Mouse (Mus musculus): ENCODE measurements around the gene Bcl2l10. TPM values are rescaled to one million over a fixed set of nuclear protein-coding genes. Genes with fewer than 3 reads are reported as not detected.
A peak's percentile ranks its signal among the peaks of the same experiment; 100 is the strongest.
"Not testable (repeated sequence)": the region's sequence is repeated elsewhere in the genome, so short reads cannot be mapped to it uniquely, and the experiment has no call there.

Bcl2l10 gene
- polyA plus RNA-seq, 1 experiment from 2014 or later: not detected

DNA sequence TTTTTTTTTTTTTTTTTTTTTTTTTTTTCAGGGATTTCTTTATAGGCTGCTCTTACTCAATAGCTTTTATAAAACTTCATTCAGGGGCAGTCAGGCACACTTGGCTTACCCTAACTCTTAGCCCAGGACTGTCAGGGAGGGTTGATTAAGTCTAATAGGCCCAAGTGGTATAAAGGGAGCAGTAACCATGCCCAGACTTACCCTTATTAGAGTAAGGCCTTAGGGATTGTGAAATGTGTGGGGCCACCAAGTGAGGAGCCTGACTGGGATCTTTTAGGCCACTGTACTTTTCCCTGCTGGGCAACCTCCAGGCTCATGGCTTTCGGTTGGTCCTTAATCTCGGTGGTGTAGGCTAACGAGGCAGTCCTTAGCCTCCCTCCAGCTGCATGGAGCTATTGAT, 1.1 kb downstream of the Bcl2l10 start:
- 70% methylated on average over 3 of the region's 3 CpGs for WGBS
- ATAC-seq (ENCODE audit: insufficient number of reproducible peaks, insufficient read depth, low FRiP score, low TSS enrichment): no peak

DNA sequence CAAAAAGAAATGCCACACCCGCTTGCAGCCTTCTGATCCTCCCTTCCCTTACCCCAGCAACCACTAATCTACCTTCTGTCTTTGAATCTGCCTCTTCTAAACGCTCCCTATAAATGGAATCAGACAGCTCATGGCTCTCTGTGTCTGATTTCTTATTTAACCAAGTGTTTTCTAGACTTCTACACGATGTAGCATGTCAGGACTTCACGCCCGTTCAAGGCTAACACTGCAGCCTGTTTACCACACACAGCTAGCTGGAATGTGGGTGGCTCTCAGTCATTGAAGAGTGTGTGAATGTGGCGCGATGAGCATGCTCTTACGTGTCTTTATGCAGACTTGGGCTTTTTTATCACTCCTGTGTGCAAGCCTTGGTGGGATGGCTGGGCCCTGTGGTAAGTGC, 5.5 kb downstream of the Bcl2l10 start:
- Histone ChIP-seq H3K9me3 (no peaks in the 10 kb centered on the region), H3K9ac (no peak overlapping the region), H3K27me3 (no peaks in the 10 kb centered on the region), H3K27ac (no peak overlapping the region), H3K4me3 (no peak overlapping the region), H3K36me3 (no peaks in the 10 kb centered on the region), H3K4me2 (replicated peaks) (no peak overlapping the region), H3K4me1 (no peaks in the 10 kb centered on the region)
- ATAC-seq (ENCODE audit: insufficient number of reproducible peaks, insufficient read depth, low FRiP score, low TSS enrichment): 0 out of 2 replicates have a peak, but pooled peaks have one; percentile 42
- 70% methylated on average over 8 of the region's 8 CpGs for WGBS

More for the DNA sequence above, 1.1 kb downstream of the Bcl2l10 start:
- H3K4me2 ChIP-seq (replicated peaks): no peak overlapping the region
- no peaks in the 10 kb centered on the region for H3K4me1 ChIP-seq
- no peak overlapping the region for H3K9ac ChIP-seq
- peaks cover 12% of the 10 kb centered on the region; the same call in 1 of the 2 replicates for H3K36me3 ChIP-seq
- no peak overlapping the region for H3K4me3 ChIP-seq
- H3K27me3 ChIP-seq: no peaks in the 10 kb centered on the region
- no peak overlapping the region for H3K27ac ChIP-seq
- H3K9me3 ChIP-seq: no peaks in the 10 kb centered on the region

DNA sequence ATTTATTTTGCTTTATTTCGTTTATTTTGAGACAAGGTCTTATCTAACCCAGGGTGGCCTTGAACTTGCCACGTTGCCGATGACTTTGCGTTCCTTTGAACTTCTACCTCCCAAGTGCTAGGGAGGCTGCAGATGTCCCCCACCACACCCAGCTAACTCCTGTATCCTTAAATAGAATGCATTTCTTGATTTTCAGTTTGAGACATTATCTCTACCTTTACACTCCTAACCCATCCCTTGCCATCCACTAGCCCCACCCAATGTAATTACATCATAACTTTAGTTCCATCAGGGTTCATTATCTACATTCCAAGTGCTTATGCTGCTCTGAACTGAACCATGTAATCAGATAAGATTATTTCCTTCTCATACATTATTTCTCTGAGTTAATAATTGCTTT, 8.2 kb downstream of the Bcl2l10 start:
- Histone ChIP-seq H3K27me3 (no peaks in the 10 kb centered on the region), H3K4me3 (no peak overlapping the region), H3K27ac (no peak overlapping the region), H3K36me3 (no peaks in the 10 kb centered on the region), H3K9ac (no peak overlapping the region), H3K4me2 (replicated peaks) (no peak overlapping the region), H3K4me1 (no peaks in the 10 kb centered on the region), H3K9me3 (no peaks in the 10 kb centered on the region)
- 85% methylated on average over 4 of the region's 4 CpGs for WGBS
- no peak for ATAC-seq (ENCODE audit: insufficient number of reproducible peaks, insufficient read depth, low FRiP score, low TSS enrichment)

DNA sequence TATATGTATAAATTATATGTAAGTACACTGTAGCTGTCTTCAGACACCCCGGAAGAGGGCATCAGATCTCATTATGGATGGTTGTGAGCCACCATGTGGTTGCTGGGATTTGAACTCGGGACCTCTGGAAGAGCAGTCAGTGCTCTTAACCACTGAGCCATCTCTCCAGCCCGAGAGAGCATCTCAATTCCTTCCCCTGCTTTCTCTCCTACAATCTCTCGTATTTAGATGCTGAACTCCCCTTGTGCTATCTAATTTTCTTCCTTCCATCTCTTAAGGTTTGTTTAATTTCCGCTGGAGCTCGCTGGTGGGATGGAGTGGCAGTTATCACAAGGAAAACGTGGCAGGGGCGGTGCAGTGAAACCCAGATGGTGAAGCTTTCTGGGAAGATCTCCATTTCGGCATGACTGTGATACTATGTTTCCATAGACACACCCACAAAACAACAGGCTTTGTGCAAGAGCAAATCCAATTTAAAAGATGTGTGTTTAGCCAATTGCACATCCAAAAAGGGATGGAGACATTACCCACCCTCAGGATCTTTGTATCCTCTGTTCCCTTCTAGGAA, 9.6 kb downstream of the Bcl2l10 start:
- Histone ChIP-seq H3K9me3 (no peaks in the 10 kb centered on the region), H3K27me3 (no peaks in the 10 kb centered on the region), H3K4me1 (no peaks in the 10 kb centered on the region), H3K9ac (no peak overlapping the region), H3K4me2 (replicated peaks) (no peak overlapping the region), H3K27ac (no peak overlapping the region), H3K36me3 (no peaks in the 10 kb centered on the region), H3K4me3 (no peak overlapping the region)
- ATAC-seq (ENCODE audit: insufficient number of reproducible peaks, insufficient read depth, low FRiP score, low TSS enrichment): no peak
- 80% methylated on average over 9 of the region's 9 CpGs for WGBS

GRCm38 (mm10) chr9:75361699-75362098, 14.1 kb downstream of the Bcl2l10 start:
- H3K4me2 ChIP-seq (replicated peaks): no peak overlapping the region
- 45% methylated on average over 5 of the region's 5 CpGs for WGBS
- no peaks in the 10 kb centered on the region for H3K36me3 ChIP-seq
- no peaks in the 10 kb centered on the region for H3K9me3 ChIP-seq
- no peak for ATAC-seq (ENCODE audit: insufficient number of reproducible peaks, insufficient read depth, low FRiP score, low TSS enrichment)
- no peak overlapping the region for H3K27ac ChIP-seq
- H3K4me3 ChIP-seq: no peak overlapping the region
- H3K27me3 ChIP-seq: no peaks in the 10 kb centered on the region
- no peaks in the 10 kb centered on the region for H3K4me1 ChIP-seq
- H3K9ac ChIP-seq: no peak overlapping the region

GRCm38 (mm10) chr9:75362201-75362600, 14.6 kb downstream of the Bcl2l10 start:
- Histone ChIP-seq H3K4me1 (no peaks in the 10 kb centered on the region), H3K9ac (no peak overlapping the region), H3K27ac (no peak overlapping the region), H3K9me3 (no peaks in the 10 kb centered on the region), H3K4me2 (replicated peaks) (no peak overlapping the region), H3K27me3 (no peaks in the 10 kb centered on the region), H3K36me3 (no peaks in the 10 kb centered on the region), H3K4me3 (no peak overlapping the region)
- WGBS: 91% methylated on average over 4 of the region's 4 CpGs
- ATAC-seq (ENCODE audit: insufficient number of reproducible peaks, insufficient read depth, low FRiP score, low TSS enrichment): no peak

- WGBS: 76% methylated on average over 5 of the region's 5 CpGs
- H3K9me3 ChIP-seq: no peaks in the 10 kb centered on the region
- no peak overlapping the region for H3K9ac ChIP-seq
- no peak overlapping the region for H3K27ac ChIP-seq
- no peaks in the 10 kb centered on the region for H3K36me3 ChIP-seq
- no peak overlapping the region for H3K4me2 ChIP-seq (replicated peaks)
- H3K4me1 ChIP-seq: no peaks in the 10 kb centered on the region
- no peak overlapping the region for H3K4me3 ChIP-seq
- no peak for ATAC-seq (ENCODE audit: insufficient number of reproducible peaks, insufficient read depth, low FRiP score, low TSS enrichment)
- no peaks in the 10 kb centered on the region for H3K27me3 ChIP-seq
Measured at GRCm38 (mm10) chr9:75363001-75363400, 15.4 kb downstream of the Bcl2l10 start.

- H3K27me3 ChIP-seq; H3K4me3 ChIP-seq; H3K9ac ChIP-seq; H3K9me3 ChIP-seq; H3K36me3 ChIP-seq; H3K27ac ChIP-seq; ATAC-seq (ENCODE audit: insufficient number of reproducible peaks, insufficient read depth, low FRiP score, low TSS enrichment); H3K4me1 ChIP-seq; H3K4me2 ChIP-seq (replicated peaks): not testable (repeated sequence)
- 72% methylated on average over 7 of the region's 7 CpGs for WGBS
Measured at GRCm38 (mm10) chr9:75363702-75364101, 16.1 kb downstream of the Bcl2l10 start.

- Histone ChIP-seq H3K4me2 (replicated peaks) (no peak overlapping the region), H3K9ac (no peak overlapping the region), H3K4me1 (no peaks in the 10 kb centered on the region), H3K36me3 (no peaks in the 10 kb centered on the region), H3K9me3 (no peaks in the 10 kb centered on the region), H3K4me3 (no peak overlapping the region), H3K27me3 (no peaks in the 10 kb centered on the region), H3K27ac (no peak overlapping the region)
- 83% methylated on average over 4 of the region's 4 CpGs for WGBS
- no peak for ATAC-seq (ENCODE audit: insufficient number of reproducible peaks, insufficient read depth, low FRiP score, low TSS enrichment)
Measured at GRCm38 (mm10) chr9:75365195-75365594, 17.6 kb downstream of the Bcl2l10 start.

DNA sequence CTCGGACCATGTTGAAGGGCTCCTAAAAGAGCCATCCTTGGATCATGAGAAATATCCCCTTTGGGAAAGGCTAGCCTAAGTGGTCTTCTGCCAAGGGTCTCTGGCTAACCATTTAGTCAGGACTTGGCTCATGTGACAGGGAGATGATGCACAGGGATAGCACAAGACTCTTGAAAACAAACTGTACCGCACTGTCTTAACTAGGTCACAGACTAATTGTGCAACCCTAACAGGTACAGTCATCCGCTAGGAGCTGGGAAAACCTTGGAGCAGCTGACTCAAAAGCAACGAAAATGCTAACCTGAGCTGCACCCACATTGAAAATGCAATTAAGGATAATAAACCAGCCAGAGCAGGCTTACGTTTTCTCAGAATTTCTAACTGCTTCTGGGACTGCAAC, 18.6 kb downstream of the Bcl2l10 start:
- Histone ChIP-seq H3K4me2 (replicated peaks) (no peak overlapping the region), H3K27ac (no peak overlapping the region), H3K9me3 (no peaks in the 10 kb centered on the region), H3K4me3 (no peak overlapping the region), H3K9ac (no peak overlapping the region), H3K36me3 (no peaks in the 10 kb centered on the region), H3K27me3 (no peaks in the 10 kb centered on the region), H3K4me1 (no peaks in the 10 kb centered on the region)
- no peak for ATAC-seq (ENCODE audit: insufficient number of reproducible peaks, insufficient read depth, low FRiP score, low TSS enrichment)
- WGBS: 64% methylated on average over 5 of the region's 5 CpGs

DNA sequence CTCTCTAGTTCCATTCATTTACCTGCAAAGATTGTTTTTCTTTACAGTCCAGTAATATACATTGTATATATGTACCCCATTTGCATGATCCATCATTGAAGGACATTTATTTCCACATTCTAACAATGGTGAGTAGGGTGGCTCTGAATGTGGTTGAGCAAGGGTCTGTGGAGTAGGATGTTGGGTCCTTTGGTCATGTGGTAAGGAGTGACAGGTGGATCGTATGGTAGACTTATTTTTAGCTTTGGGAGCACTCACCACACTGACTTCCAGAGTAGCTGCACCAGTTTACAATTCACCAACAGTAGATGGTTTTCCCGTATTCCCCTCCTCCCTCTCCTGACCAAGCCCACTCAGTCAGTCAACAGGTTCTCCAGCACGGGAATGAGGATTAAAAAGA, 21.2 kb downstream of the Bcl2l10 start:
- no peak overlapping the region for H3K4me3 ChIP-seq
- no peak for ATAC-seq (ENCODE audit: insufficient number of reproducible peaks, insufficient read depth, low FRiP score, low TSS enrichment)
- 74% methylated on average over 3 of the region's 3 CpGs for WGBS

GRCm38 (mm10) chr9:75375606-75376005, 28.0 kb downstream of the Bcl2l10 start:
- Histone ChIP-seq H3K36me3 (no peaks in the 10 kb centered on the region), H3K4me3 (no peak overlapping the region), H3K4me2 (replicated peaks) (no peak overlapping the region), H3K27ac (no peak overlapping the region), H3K9ac (no peak overlapping the region), H3K27me3 (no peaks in the 10 kb centered on the region), H3K9me3 (no peaks in the 10 kb centered on the region), H3K4me1 (no peaks in the 10 kb centered on the region)
- no peak for ATAC-seq (ENCODE audit: insufficient number of reproducible peaks, insufficient read depth, low FRiP score, low TSS enrichment)
- WGBS: 93% methylated on average over 9 of the region's 9 CpGs

More for the DNA sequence above, 21.2 kb downstream of the Bcl2l10 start:
- Histone ChIP-seq H3K4me1 (no peaks in the 10 kb centered on the region), H3K27ac (no peak overlapping the region), H3K4me2 (replicated peaks) (no peak overlapping the region), H3K9me3 (no peaks in the 10 kb centered on the region), H3K27me3 (no peaks in the 10 kb centered on the region), H3K9ac (no peak overlapping the region), H3K36me3 (no peaks in the 10 kb centered on the region)

DNA sequence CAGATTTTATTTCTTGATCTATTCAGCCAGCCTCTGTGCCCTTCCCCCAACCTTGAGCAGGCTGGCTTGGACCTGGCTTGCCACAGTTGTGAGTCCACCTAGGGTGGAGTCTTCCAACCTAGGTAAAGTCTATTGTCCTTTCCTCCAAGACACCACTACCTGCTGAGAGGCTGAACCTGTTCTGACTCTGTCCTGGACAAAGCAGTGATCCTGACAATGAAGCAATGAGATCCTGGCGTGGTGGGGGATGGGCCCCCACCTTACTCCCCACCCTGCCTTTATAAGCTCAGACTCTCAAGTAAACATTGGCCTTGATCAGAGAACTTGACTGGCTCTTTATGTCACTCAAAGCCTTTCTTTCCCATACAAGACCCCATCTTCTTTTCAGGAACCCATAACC, 28.9 kb downstream of the Bcl2l10 start:
- WGBS: 81% methylated on average over 1 of the region's 1 CpGs
- H3K27ac ChIP-seq: no peak overlapping the region
- ATAC-seq (ENCODE audit: insufficient number of reproducible peaks, insufficient read depth, low FRiP score, low TSS enrichment): no peak

More for the DNA sequence above, 28.9 kb downstream of the Bcl2l10 start:
- H3K9ac ChIP-seq: no peak overlapping the region
- H3K4me3 ChIP-seq: no peak overlapping the region
- no peaks in the 10 kb centered on the region for H3K4me1 ChIP-seq
- no peaks in the 10 kb centered on the region for H3K9me3 ChIP-seq
- H3K27me3 ChIP-seq: no peaks in the 10 kb centered on the region
- no peak overlapping the region for H3K4me2 ChIP-seq (replicated peaks)
- H3K36me3 ChIP-seq: no peaks in the 10 kb centered on the region
